Mouse (Mus musculus) forebrain, embryonic 13.5 days (tissue): ENCODE results near the gene Rlf. TPM values are rescaled to one million over a fixed set of nuclear protein-coding genes. Genes with fewer than 3 reads are reported as not detected.

Source experiments
- ATAC-seq: fragments of 200-750 bp; cut with Nextera tagmentation; 2 replicates; pipeline ENCODE4 v1.8.0; 2017
- H3K27ac ChIP-seq: fragments of 300-500 bp; sonication (generic); 2 replicates; pipeline ENCODE4 v1.5.1; 2015; ENCODE audit warnings: inconsistent platforms, mild to moderate bottlenecking, moderate library complexity
- H3K27me3 ChIP-seq: fragments of 300-500 bp; sonication (generic); 2 replicates; pipeline ENCODE4 v1.6.1; 2015; ENCODE audit warnings: mild to moderate bottlenecking, inconsistent platforms
- H3K36me3 ChIP-seq: fragments of 300-500 bp; sonication (generic); 2 replicates; pipeline ENCODE4 v1.6.1; 2015; ENCODE audit warnings: mild to moderate bottlenecking, inconsistent platforms; ENCODE audit not compliant: poor library complexity, severe bottlenecking
- H3K4me1 ChIP-seq: fragments of 300-500 bp; sonication (generic); 2 replicates; pipeline ENCODE4 v1.6.1; 2015; ENCODE audit warnings: inconsistent platforms
- H3K4me2 ChIP-seq: fragments of 300-500 bp; sonication (generic); 2 replicates; pipeline ENCODE4 v1.6.1; 2015; ENCODE audit warnings: inconsistent platforms, mild to moderate bottlenecking, moderate library complexity
- H3K4me3 ChIP-seq: fragments of 300-500 bp; sonication (generic); 2 replicates; pipeline ENCODE4 v1.5.1; 2015; ENCODE audit warnings: mild to moderate bottlenecking, inconsistent platforms
- H3K9ac ChIP-seq: fragments of 300-500 bp; sonication (generic); 2 replicates; pipeline ENCODE4 v1.6.1; 2015; ENCODE audit warnings: mild to moderate bottlenecking, inconsistent platforms
- H3K9me3 ChIP-seq: fragments of 300-500 bp; sonication (generic); replicated peaks from 2 replicates; pipeline ENCODE4 v1.6.1; 2016; ENCODE audit warnings: inconsistent platforms
- WGBS: fragments of 180-500 bp; shearing (Covaris S2); methylation state at CpG from one replicate; pipeline ENCODE4 v1.1.7; 2015; 5-methylcytosine and 5-hydroxymethylcytosine counted together
- polyA plus RNA-seq: library from polyadenylated mRNA; unstranded; fragments of >200 nt; fragmentation: Nextera tagmentation; extraction: Ambion mirVana; gene quantifications from 2 replicates; pipeline ENCODE4 v1.2.1, GENCODE M21; 2015

Gene Rlf
- polyA plus RNA-seq = 27.5 and 31.7 TPM in 2 replicates

GRCm38 (mm10) chr4:121214793-121215304, at the start of gene Rlf:
Gene Rlf, minus strand, starts transcription at chr4:121215084.
- no peaks in the 10 kb centered on the region for H3K36me3 ChIP-seq
- H3K4me2 ChIP-seq = peak within 1 kb of the TSS; percentile 89
- WGBS = under 1% methylated on average over 43 of the region's 48 CpGs
- peak within 1 kb of the TSS; percentile 86 for H3K27ac ChIP-seq
- H3K27me3 ChIP-seq = peaks cover 15% of the 10 kb centered on the region
- H3K4me1 ChIP-seq = peaks cover 27% of the 10 kb centered on the region
- peak within 1 kb of the TSS; percentile 93 for H3K4me3 ChIP-seq
- H3K9ac ChIP-seq = peak within 1 kb of the TSS; percentile 94
- H3K9me3 ChIP-seq = no peaks in the 10 kb centered on the region
- ATAC-seq = peak; percentile 98

GRCm38 (mm10) chr4:121241612-121242000, 26.7 kb upstream of the Rlf start:
- no peak for ATAC-seq

GRCm38 (mm10) chr4:121240637-121241611, 26.0 kb upstream of the Rlf start:
- Histone ChIP-seq H3K4me1 (peaks cover 5% of the 10 kb centered on the region; the same call in 1 of the 2 replicates), H3K9me3 (no peaks in the 10 kb centered on the region), H3K4me3 (no peak overlapping the region), H3K36me3 (no peaks in the 10 kb centered on the region), H3K27me3 (no peaks in the 10 kb centered on the region), H3K27ac (no peak overlapping the region), H3K9ac (no peak overlapping the region), H3K4me2 (no peak overlapping the region)
- ATAC-seq = peak; percentile 50; the same call in 1 of the 2 replicates
- 38% methylated on average over 14 of the region's 14 CpGs for WGBS

More at GRCm38 (mm10) chr4:121241612-121242000, 26.7 kb upstream of the Rlf start:
- H3K9me3 ChIP-seq = no peaks in the 10 kb centered on the region
- H3K36me3 ChIP-seq = no peaks in the 10 kb centered on the region
- WGBS = 92% methylated on average over 1 of the region's 1 CpGs
- peaks cover 5% of the 10 kb centered on the region; the same call in 1 of the 2 replicates for H3K4me1 ChIP-seq
- no peak overlapping the region for H3K4me3 ChIP-seq
- H3K9ac ChIP-seq = no peak overlapping the region
- no peak overlapping the region for H3K27ac ChIP-seq
- H3K4me2 ChIP-seq = no peak overlapping the region
- H3K27me3 ChIP-seq = no peaks in the 10 kb centered on the region

GRCm38 (mm10) chr4:121239878-121240277, 25.0 kb upstream of the Rlf start:
- WGBS = 31% methylated on average over 4 of the region's 4 CpGs
- ATAC-seq = no peak
- H3K27ac ChIP-seq = no peak overlapping the region
- H3K4me1 ChIP-seq = peaks cover 5% of the 10 kb centered on the region; the same call in 1 of the 2 replicates
- H3K4me3 ChIP-seq = no peak overlapping the region
- no peaks in the 10 kb centered on the region for H3K9me3 ChIP-seq
- no peak overlapping the region for H3K4me2 ChIP-seq
- no peaks in the 10 kb centered on the region for H3K27me3 ChIP-seq
- no peak overlapping the region for H3K9ac ChIP-seq
- H3K36me3 ChIP-seq = no peaks in the 10 kb centered on the region

GRCm38 (mm10) chr4:121231772-121232414, 17.0 kb upstream of the Rlf start:
- Histone ChIP-seq H3K4me1 (peaks cover 14% of the 10 kb centered on the region), H3K4me3 (no peak overlapping the region), H3K9ac (0 out of 2 replicates have a peak overlapping the region, but pooled peaks have one; percentile 50), H3K9me3 (no peaks in the 10 kb centered on the region), H3K27ac (no peak overlapping the region), H3K36me3 (no peaks in the 10 kb centered on the region), H3K27me3 (peaks cover 5% of the 10 kb centered on the region; the same call in 1 of the 2 replicates), H3K4me2 (peak overlapping the region; percentile 53)
- WGBS = 4% methylated on average over 5 of the region's 5 CpGs
- ATAC-seq = peak; percentile 69

GRCm38 (mm10) chr4:121230943-121231614, 16.2 kb upstream of the Rlf start:
- no peaks in the 10 kb centered on the region for H3K36me3 ChIP-seq
- WGBS = 2% methylated on average over 16 of the region's 16 CpGs
- H3K9ac ChIP-seq = peak overlapping the region; percentile 50
- peaks cover 14% of the 10 kb centered on the region for H3K4me1 ChIP-seq
- peak; percentile 72 for ATAC-seq
- no peaks in the 10 kb centered on the region for H3K9me3 ChIP-seq
- H3K4me2 ChIP-seq = peak overlapping the region; percentile 53
- peaks cover 5% of the 10 kb centered on the region; the same call in 1 of the 2 replicates for H3K27me3 ChIP-seq
- H3K27ac ChIP-seq = no peak overlapping the region
- H3K4me3 ChIP-seq = peak overlapping the region; percentile 29

GRCm38 (mm10) chr4:121227072-121227471, 12.2 kb upstream of the Rlf start:
- no peaks in the 10 kb centered on the region for H3K9me3 ChIP-seq
- peak overlapping the region; percentile 35; the same call in 1 of the 2 replicates for H3K27ac ChIP-seq
- H3K36me3 ChIP-seq = no peaks in the 10 kb centered on the region
- peaks cover 14% of the 10 kb centered on the region for H3K4me1 ChIP-seq
- 67% methylated on average over 1 of the region's 1 CpGs for WGBS
- ATAC-seq = no peak
- no peak overlapping the region for H3K9ac ChIP-seq
- H3K4me2 ChIP-seq = no peak overlapping the region
- no peak overlapping the region for H3K4me3 ChIP-seq
- H3K27me3 ChIP-seq = no peaks in the 10 kb centered on the region

GRCm38 (mm10) chr4:121225177-121225576, 10.3 kb upstream of the Rlf start:
- Histone ChIP-seq H3K9ac (no peak overlapping the region), H3K36me3 (no peaks in the 10 kb centered on the region), H3K4me3 (no peak overlapping the region), H3K4me2 (no peak overlapping the region), H3K9me3 (no peaks in the 10 kb centered on the region), H3K27ac (no peak overlapping the region), H3K27me3 (no peaks in the 10 kb centered on the region), H3K4me1 (no peaks in the 10 kb centered on the region)
- no peak for ATAC-seq
- 87% methylated on average over 4 of the region's 4 CpGs for WGBS

- H3K4me1 ChIP-seq = no peaks in the 10 kb centered on the region
- H3K9ac ChIP-seq = no peak overlapping the region
- no peaks in the 10 kb centered on the region for H3K9me3 ChIP-seq
- WGBS = 64% methylated on average over 1 of the region's 1 CpGs
- H3K4me2 ChIP-seq = no peak overlapping the region
- no peak overlapping the region for H3K4me3 ChIP-seq
- no peaks in the 10 kb centered on the region for H3K36me3 ChIP-seq
- H3K27me3 ChIP-seq = peaks cover 6% of the 10 kb centered on the region; the same call in 1 of the 2 replicates
- ATAC-seq = no peak
- no peak overlapping the region for H3K27ac ChIP-seq
Observed at GRCm38 (mm10) chr4:121223136-121223535, 8.3 kb upstream of the Rlf start.

GRCm38 (mm10) chr4:121216216-121216615, 1.3 kb upstream of the Rlf start:
- 71% methylated on average over 2 of the region's 2 CpGs for WGBS
- Histone ChIP-seq H3K4me3 (no peak overlapping the region), H3K36me3 (no peaks in the 10 kb centered on the region), H3K27me3 (peaks cover 15% of the 10 kb centered on the region), H3K9ac (no peak overlapping the region), H3K9me3 (no peaks in the 10 kb centered on the region), H3K4me2 (no peak overlapping the region), H3K27ac (no peak overlapping the region), H3K4me1 (peaks cover 27% of the 10 kb centered on the region)
- ATAC-seq = no peak

GRCm38 (mm10) chr4:121215489-121215888, 605 bp upstream of the Rlf start:
- H3K4me3 ChIP-seq = peak overlapping the region; percentile 93
- H3K36me3 ChIP-seq = no peaks in the 10 kb centered on the region
- peaks cover 15% of the 10 kb centered on the region for H3K27me3 ChIP-seq
- H3K9ac ChIP-seq = peak overlapping the region; percentile 94
- peak overlapping the region; percentile 55; the same call in 1 of the 2 replicates for H3K27ac ChIP-seq
- peak overlapping the region; percentile 89 for H3K4me2 ChIP-seq
- 18% methylated on average over 5 of the region's 5 CpGs for WGBS
- no peaks in the 10 kb centered on the region for H3K9me3 ChIP-seq
- ATAC-seq = peak; percentile 50
- peaks cover 27% of the 10 kb centered on the region for H3K4me1 ChIP-seq
